Mouse (Mus musculus): Measurements from ENCODE around the gene Mrln.
A peak's percentile ranks its signal among the peaks of the same experiment; 100 is the strongest.
"Not testable (repeated sequence)": the region's sequence is repeated elsewhere in the genome, so short reads cannot be mapped to it uniquely, and the experiment has no call there.

The Mrln gene

DNA sequence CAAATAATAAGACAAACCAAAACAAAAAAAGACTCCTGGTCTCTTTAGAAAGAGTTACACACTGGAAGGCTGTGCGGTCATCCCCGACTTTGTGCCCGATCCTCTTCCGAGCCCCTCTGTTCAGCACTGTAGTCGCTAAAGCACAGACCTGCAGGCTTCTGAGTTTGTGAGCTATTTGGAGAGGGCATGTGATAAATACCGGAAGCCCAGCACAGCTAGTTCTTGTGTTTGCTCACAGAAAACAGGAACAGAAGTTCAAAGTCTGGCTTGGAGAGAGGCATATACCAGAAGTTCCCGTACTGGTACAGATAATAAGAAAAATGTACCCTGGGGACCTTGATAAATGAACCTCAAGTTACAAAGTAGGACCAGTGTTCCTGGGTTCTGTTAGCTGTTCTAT is 9.2 kb upstream of the Mrln start:
- no peak for DNase-seq (ENCODE audit: low read depth, low spot score)

DNA sequence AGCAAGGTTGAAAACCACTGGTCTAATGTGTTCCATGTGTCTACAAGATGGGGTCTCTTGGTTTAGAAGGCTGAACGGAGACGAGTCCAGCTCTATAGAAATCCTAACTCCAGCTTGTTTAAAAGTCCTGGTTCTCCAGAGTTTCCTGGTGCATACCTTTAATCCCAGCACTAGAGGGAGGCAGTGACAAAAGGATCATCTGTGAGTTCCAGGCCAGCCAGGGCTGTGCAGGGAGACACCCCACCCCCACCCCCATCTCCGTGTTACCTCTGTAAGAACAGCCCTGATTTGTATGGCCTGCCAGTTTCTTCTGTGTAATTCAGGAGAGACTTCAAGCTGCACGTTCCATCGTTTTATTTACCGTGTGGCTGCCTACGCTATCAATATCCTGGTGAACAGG is 8.7 kb upstream of the Mrln start:
- DNase-seq (ENCODE audit: low read depth, low spot score) = no peak

DNA sequence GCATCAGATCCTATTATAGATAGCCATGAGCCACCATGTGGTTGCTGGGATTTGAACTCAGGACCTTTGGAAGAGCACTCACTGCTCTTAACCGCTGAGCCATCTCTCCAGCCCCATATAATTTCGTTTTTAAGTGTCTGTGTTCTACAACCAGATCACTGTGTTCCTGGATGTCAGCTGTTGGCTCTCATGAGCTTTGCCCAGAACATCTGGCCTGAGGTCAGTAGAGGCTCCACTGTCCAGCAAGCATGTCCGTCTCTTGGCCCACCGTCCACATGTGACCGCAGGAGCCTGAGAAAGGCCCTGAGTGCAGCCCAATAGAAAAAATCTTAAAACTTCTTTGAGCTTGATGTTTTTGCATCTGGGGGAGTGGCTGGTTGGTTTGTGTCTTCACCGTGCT is 7.8 kb upstream of the Mrln start:
- DNase-seq (ENCODE audit: low read depth, low spot score) = no peak

DNA sequence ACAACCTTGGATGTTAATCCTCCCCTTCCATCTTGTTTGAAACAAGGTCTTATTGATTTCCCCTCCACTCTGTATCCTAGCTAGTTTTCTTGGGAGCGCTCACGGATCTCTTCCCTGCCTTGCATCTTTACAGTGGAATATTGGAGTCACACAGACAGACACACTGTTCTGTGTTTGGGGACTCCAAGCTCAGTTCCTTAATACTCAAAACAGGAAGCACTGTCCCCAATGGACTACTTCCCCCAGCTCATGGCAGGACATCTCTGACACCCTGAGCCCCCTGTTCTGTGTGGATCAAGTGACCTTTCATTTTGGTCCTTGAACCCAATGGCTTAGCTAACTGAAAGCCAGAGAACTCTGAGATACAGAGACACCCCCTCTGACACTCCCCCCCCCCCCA is 6.9 kb upstream of the Mrln start:
- no peak for DNase-seq (ENCODE audit: low read depth, low spot score)

DNA sequence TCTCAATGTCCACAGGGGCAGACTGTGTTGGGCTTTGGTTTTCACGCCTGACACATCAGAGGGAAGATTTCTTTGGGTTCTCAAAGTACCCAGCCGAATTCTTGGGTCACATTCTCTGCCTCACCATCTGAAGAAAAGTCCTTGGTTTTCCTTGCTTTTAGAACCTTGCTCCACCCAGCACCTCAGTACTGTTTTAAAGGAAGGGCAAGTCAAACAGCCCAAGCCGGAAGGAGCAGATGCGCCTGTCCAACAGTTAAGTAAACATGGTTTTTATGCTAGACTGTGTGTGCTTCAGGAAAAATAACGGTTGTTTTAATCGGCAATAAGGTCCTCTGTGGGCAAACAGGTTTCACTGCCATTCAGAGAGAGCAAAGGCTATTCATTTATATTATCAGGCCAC is 6.5 kb upstream of the Mrln start:
- DNase-seq (ENCODE audit: low read depth, low spot score) = no peak

DNA sequence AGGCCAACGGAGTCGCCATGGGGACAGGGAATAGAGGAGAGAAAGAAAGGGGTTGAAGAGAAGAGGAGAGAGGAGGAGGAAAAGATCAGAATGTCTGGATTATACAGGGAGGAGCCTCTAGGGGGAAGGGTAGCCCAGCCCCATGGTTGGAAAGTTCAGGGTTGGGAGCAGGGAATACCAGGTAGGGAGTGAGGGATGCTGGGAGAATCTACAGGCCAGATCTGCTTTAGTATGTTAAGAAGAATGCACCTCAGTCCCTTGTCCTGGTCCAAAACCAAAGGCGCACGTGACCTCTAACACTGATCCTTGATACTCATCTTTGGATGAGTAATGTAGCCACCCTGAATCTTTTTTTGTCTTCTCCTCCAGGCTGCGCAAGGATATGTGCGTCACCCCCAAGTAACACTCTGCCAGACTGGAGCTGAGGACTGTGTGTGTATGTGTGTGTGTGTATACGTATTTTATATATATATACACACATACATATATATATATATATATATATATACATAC is 5.5 kb upstream of the Mrln start:
- DNase-seq (ENCODE audit: low read depth, low spot score) = no peak

DNA sequence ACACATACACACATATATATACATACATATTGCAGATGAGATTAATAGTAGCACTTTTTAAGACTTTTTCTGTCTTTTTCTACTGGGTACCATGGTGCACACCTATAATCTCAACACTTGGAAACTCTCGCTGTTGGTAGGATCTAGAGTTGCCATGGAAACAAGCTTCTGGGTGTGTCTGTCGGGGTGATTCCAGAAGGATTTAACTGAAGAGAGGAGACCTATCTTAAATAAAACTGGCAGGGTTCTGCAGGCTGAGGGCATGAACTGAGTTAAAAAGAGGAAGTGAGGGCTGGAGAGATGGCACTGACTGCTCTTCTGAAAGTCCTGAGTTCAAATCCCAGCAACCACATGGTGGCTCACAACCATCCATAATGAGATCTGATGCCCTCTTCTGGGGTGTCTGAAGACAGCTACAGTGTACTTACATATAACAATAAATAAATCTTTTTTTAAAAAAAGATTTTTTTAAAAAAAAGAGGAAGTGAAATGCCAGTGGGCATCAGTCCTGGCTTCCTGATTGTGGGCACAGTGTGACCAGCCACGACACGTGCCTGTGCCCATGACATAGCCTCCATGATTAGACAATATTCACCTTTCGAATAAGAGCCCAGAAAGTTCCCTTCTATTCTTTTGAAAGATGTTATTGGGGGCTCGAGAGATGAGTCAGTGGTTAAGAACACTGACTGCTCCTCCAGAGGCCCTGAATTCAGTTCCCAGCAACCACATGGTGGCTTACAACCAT is 4.8 kb upstream of the Mrln start:
- peak; percentile 40 for DNase-seq (ENCODE audit: low read depth, low spot score)

DNA sequence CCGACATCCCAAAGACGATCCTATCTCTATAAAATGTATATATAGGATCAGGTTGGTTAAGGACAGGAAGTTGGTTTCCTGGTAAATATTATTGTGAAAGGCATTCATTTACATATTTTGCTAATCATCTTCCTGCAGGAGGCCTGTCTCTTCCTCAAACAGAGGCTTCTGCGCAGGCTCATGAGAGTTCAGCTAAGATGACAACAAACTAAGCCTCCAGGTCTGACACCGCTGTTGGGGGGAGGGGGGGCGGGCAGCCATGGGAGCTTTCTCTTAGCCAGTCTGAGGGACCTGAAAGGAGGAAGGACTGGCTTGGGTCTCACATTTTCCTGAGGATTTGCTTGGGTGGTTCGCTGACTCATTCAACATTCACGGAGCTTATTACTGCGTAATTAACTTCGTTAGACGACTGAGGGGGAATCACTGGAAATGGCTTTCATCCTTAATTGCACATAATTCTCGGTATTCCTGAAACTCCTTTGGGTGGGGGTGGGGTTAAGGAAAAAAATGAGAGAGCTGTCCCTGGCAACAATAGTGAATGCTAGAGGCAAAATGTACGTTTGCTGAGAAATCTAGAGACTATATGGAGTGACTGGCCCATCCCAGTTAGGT is 3.5 kb upstream of the Mrln start:
- DNase-seq (ENCODE audit: low read depth, low spot score) = no peak

DNA sequence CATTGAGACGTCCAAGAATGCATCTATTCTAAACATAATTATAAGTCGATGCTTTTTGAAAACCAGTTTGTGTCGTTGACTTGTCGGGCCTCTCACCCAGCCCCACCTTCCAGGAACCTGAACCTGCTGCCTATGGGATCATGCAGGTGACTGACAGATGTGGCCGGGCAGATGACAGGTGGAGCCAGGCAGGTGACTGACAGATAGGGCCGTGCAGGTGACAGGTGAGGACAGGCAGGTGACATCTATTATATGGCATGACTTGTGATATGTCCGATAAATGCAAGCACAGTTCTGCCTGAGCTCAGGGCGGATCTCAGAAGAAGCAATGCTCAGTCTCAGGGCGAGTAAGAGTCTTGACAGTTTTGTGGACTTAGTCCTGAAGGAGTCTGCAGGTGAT is 6.8 kb downstream of the Mrln start:
- no peak for DNase-seq (ENCODE audit: low read depth, low spot score)

DNA sequence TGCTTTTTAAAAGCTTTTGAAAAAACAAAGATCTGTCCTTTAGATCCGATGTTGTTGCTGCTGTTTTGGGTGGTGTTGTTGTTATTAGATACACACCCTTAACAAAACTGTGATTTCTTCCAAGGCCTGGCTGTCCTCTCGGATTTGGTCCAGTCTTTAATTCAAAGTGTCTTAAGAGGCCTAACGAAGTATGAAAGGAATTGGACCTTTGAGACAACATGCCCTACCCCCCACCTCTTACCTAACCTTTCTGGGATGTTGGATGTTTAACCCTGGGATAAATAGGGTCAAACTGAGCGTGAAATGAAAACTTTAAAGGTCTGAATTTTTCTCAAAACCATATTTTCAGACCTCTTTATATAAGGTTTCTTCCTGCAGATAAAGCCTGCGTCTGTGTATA is 16.5 kb downstream of the Mrln start:
- no peak for DNase-seq (ENCODE audit: low read depth, low spot score)

DNA sequence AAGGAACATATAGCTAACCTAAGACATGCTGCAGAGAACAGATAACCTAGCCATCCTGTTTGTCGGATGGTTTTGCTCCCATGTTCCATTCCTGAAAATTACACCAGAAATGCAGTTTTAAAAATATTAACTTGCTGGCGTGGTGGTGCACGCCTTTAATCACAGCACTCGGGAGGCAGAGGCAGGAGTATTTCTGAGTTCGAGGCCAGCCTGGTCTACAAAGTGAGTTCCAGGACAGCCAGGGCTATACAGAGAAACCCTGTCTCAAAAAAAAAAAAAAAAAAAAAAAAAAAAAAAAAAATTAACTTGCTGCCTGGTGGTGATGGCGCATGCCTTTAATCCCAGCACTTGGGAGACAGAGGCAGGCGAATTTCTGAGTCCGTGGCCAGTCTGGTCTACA is 17.8 kb downstream of the Mrln start:
- not testable (repeated sequence) for DNase-seq (ENCODE audit: low read depth, low spot score)

DNA sequence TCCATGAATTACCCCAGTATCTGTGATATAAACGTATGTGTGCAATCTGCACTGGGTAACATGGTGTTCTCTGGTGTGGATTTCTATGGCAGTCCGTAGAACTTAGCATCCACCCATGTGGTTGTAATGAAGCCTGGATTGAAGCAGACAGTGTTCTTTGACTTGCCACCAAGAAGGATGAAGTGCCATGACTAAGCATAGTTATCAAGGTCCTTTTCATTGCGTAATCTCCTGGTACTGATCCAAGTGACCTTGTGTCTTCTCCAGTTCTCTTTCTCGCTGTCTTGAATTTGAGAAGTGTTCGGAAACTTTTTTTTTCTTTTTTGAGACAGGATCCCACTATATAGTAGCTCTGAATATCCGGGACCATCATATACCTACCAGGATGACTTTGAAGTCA is 20.1 kb downstream of the Mrln start:
- no peak for DNase-seq (ENCODE audit: low read depth, low spot score)

DNA sequence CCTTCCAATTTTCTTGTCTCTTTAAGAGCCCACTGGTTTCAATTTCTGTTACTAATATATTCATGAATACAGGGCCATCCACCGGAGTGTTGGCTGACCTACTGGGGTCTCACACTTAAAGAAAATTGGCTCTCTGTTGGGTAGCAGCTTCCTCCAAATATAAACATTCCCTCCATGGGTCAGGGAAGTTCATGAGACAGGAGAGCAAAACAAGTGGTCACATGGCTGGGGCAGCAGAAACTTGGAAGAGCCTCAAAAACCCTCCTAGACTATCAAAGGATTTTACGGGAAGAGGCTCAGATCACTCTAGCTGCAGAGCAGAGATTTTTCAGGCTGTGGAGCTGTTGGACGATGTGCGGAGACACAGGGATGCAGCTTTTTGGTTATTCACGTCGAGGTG is 21.3 kb downstream of the Mrln start:
- DNase-seq (ENCODE audit: low read depth, low spot score) = no peak

DNA sequence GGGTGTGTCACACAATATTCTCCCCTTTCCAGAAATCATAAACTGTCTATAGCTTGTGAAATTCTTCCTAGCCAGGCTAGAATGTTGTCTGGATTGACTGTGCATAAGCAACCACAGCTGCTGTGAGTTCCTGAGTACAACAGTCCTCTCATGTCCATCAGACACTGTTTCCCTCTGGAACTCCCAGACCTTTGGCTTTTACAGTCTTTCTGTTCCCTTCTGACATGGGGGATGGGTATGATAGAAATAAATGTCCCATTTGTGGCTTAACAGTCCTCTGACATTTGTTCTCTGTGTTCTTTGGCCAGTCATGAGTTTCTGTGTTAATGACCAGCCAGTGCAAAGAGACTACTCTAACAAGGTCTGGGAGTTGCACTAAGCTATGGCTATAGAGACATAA is 22.1 kb downstream of the Mrln start:
- DNase-seq (ENCODE audit: low read depth, low spot score) = no peak

DNA sequence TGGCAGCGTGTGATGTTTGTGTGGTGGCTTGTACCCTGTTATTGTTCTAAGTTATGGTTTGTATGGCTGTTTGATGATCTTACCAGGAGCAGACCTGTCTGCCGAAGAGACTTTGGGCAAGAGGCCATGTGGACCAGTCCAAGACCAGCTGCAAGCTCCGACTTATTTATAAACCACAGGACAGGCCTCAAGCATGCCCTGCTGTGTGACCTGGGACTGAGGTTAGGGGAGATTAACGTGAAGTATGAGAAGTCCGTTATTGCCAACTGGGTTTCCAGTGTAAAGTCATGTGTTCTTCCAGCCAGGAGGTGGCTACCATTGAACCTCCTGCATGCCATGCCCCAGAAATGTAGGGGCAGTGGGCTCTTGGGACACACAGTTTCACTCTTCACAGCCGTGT is 25.9 kb downstream of the Mrln start:
- no peak for DNase-seq (ENCODE audit: low read depth, low spot score)

DNA sequence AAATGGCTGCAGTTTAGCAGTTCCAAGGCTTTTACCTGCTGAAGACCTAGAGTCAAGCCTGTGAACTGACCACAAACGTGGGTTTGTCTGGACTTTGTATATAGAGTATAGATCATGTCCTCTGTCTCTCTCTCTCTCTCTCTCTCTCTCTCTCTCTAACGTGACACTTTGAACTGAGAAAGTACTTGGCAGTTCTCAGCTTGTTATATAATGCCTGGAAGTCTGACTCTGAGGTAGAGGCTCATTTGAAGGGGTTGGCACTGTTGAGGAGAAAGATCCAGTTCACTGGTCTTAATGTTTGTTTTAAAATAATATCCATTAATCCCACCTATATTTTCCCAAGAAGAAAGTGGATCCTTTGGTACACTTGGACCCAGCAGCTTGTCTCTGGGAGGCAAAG is 33.5 kb downstream of the Mrln start:
- DNase-seq (ENCODE audit: low read depth, low spot score) = no peak

DNA sequence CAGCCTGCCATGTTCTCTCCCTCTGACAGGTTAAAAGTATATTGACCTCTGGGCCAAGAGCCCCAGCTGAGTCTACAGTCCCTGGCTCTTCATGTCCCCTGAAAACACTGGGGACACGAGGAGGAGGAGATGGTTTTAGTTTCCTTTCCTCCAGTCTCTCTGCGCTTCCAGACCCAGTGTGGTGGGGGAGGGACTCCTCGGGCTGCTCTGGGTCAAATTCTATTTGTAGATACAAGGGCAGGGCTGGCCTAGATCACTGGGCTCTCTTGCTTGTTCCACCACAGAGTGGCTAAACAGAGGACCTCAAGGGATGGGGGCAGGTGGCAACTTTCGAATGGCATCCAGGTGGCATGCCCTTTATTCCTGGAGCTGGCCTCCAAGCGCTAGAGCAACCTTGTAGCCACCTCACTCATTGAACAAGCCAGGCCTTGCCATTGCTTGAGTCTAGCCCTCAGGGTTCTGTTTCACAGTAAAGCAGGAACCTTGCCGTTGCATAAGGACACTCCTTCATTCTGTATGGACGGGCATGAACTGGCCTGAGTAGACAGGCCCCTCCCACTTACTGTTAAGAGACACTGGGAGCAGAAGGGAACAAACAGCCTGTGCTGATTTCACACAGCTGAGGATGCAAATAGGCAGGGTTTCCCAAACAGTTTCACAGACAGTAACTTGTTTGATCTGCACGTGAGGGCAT is 38.4 kb downstream of the Mrln start:
- DNase-seq (ENCODE audit: low read depth, low spot score) = no peak

DNA sequence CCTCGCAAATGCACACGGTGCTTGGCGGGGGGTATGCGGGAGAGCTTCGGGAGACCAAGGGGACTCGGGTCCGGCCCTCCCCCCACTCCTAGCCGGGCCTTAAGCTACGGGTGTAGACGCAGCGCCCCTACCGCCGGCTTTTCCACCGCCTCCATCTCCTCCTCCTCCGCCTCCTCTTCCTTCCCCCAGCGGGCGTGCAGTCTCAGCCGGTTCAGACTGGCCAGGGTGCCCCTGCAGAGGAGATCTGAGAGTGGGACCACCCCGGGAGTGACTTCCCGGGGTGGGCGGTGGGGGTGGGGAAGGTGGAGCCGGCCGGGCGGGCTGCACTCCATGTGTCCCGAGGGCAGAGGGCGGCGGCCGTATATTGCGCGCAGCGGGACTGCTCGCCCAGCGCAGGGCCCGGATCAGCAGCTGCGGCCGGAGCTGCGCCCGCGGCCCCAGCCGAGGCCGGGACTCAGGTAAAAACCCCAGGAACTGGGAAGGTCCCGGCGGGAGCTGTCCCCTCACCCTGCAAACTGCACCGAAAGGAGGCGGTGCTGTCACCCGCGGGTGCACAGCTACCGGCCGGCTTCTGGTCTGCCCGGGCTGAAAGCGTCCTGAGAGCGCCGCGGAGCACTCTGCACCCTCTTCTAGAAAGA is 40.6 kb downstream of the Mrln start, which contains the start of gene Slc16a9:
TSS of gene Slc16a9 (plus strand) at position 180 of the 638 bp plus-strand sequence.
- DNase-seq (ENCODE audit: low read depth, low spot score) = no peak

DNA sequence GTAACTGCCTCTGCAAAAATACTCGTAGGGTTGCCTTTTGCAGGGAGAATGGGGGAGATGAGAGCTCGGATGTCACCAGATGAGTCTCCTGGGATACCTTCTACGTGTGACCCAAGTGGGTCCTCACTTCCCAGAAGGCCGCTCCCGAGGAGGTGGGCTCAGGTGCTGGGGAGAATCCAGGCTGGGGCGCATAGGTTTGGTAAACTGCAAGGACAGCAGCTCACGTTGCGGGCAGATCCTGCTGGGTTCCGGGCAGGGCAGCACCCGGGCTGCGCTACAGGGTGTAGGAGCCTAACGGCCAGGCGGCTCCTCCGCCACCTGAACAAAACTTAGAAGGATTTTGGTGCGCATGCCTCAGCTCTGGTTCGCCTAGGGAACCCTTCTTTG is 41.1 kb downstream of the Mrln start:
- no peak for DNase-seq (ENCODE audit: low read depth, low spot score)

DNA sequence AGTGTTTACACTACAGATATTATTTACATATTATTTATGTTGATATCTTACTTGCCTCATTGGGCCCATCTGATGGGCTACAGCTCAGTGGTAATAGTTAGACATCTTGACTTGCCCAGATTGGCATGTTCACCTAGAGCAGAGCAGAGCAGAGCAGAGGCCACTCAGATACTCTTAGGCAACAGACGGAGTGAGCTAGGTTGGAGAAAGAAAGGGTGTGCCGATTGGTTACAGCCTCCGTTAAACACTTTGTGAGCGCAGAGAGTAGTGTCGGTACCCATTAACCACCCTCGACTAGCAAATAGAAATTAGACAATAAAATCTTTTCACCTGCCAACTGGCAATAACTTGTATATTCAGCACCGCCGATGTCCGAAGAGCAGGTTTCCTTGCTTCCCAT is 41.6 kb downstream of the Mrln start:
- no peak for DNase-seq (ENCODE audit: low read depth, low spot score)

DNA sequence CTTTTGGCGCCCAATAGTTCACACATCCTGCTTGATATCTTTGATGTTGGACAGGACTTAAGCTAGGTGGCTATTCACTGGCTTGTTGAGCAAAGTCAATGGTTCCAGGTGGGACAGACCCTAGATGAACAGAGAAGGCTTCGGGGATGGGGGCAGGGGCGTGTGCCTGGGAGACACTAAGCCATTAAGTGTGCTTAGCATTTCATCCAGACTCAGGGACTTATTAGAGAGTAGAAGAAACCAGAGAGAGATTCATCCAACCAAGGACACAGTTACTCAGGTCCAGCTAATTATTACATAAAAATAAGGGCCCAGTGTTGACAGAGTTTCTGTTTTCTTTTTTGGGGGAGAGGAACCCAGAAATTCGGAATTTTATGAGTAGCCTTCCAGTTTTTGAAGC is 45.9 kb downstream of the Mrln start:
- no peak for DNase-seq (ENCODE audit: low read depth, low spot score)

DNA sequence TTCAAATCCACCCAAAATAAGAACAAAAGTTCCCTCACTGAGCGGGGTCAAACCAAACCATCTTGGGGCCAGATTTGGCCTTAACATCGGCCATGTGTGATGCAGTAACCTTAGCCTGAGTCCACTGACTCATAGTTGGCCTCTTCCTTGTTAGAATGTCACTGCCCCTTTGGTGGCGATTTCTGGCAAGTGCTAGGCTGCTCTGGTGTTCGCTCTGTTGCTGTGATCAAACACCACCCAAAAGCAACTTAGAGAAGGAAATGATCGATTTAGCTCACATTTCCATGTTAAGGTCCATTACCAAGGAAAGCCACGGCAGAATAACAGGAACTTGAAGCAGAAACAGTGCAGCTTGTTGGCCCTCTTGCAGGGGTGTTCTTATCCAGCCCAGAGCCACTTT is 46.3 kb downstream of the Mrln start:
- no peak for DNase-seq (ENCODE audit: low read depth, low spot score)
